In the genomic region with DNA sequence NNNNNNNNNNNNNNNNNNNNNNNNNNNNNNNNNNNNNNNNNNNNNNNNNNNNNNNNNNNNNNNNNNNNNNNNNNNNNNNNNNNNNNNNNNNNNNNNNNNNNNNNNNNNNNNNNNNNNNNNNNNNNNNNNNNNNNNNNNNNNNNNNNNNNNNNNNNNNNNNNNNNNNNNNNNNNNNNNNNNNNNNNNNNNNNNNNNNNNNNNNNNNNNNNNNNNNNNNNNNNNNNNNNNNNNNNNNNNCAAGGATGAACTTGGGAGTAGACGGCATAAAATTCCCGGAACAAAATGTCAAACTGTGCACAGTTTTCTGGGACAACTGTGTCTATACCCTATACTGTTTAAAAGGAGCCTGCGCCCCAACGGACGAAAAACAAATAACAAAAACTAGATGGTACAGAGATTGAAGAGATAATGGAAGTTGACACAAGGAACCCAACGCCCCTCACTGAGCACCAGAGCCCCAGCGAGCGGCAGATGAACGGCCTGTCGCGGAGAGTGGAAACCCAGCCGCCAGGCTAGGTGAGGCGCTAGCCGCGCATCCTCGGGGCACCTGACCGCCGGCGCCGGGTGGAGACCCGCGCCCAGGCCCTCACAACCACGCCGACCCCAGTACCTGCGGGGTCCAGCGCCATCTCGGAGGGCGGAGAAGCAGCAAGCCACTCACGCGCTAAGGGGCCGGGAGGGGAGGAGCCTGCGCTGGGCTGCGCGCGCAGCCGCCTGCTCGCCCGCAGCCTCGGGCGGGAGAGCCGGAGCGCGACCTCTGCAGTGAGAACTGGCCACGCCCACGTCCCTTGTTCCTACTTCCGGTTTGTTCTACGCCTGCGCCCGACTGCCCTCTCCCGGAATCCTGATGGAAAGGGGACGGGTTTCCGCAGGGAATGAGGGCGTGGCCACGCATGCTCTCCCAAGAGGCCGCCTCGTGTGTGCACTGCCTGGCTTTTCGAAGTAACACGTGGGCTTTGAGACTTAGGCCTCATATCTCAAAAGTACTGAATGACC, we compare ENCODE assay signal across 8 mouse cellular contexts. TPM values are rescaled to one million over a fixed set of nuclear protein-coding genes. Genes with fewer than 3 reads are reported as not detected.
A peak's percentile ranks its signal among the peaks of the same experiment; 100 is the strongest.
DNase-seq lines count a peak whose midpoint lies in the region; ATAC-seq and TF ChIP-seq lines count a peak whose summit lies in the region.

A gene (minus strand): TSS at position 771 of the 996 bp plus-strand sequence.

- WGBS in forebrain, embryonic 10.5 days: 3% methylated on average over 58 of the region's 58 CpGs
- under 1% methylated on average over 57 of the region's 58 CpGs for WGBS in heart, embryonic 15.5 days
- 1% methylated on average over 57 of the region's 58 CpGs for WGBS in liver, embryonic 14.5 days (ENCODE audit: insufficient replicate concordance)
- WGBS in neural tube, embryonic 11.5 days: 2% methylated on average over 56 of the region's 58 CpGs
- under 1% methylated on average over 46 of the region's 58 CpGs for WGBS in stomach, postnatal 0 days

- peaks cover 4% of the 10 kb centered on the region; the same call in 1 of the 2 replicates for H3K9me3 ChIP-seq in forebrain, embryonic 10.5 days
- no peaks in the 10 kb centered on the region for H3K9me3 ChIP-seq in heart, embryonic 15.5 days (replicated peaks)
- no peaks in the 10 kb centered on the region for H3K9me3 ChIP-seq in liver, embryonic 14.5 days (ENCODE audit: control insufficient read depth, low read length)
- no peaks in the 10 kb centered on the region for H3K9me3 ChIP-seq in neural tube, embryonic 11.5 days (ENCODE audit: control insufficient read depth, low read length)
- H3K9me3 ChIP-seq in stomach, postnatal 0 days (ENCODE audit: control insufficient read depth, low read length): no peaks in the 10 kb centered on the region

- H3K9ac ChIP-seq in heart, embryonic 15.5 days: peak within 1 kb of the TSS; percentile 78
- peak within 1 kb of the TSS; percentile 75 for H3K9ac ChIP-seq in liver, embryonic 14.5 days (replicated peaks)
- H3K9ac ChIP-seq in neural tube, embryonic 11.5 days (ENCODE audit: low read length): peak within 1 kb of the TSS; percentile 88
- peak within 1 kb of the TSS; percentile 67 for H3K9ac ChIP-seq in stomach, postnatal 0 days (ENCODE audit: low read length)

- H3K4me3 ChIP-seq in forebrain, embryonic 10.5 days: peak within 1 kb of the TSS; percentile 81
- H3K4me3 ChIP-seq in heart, embryonic 15.5 days: peak within 1 kb of the TSS; percentile 90
- peak within 1 kb of the TSS; percentile 84 to 86 for H3K4me3 ChIP-seq in liver, embryonic 14.5 days (ENCODE audit: insufficient read depth in 1 of 2, low read depth in 2 of 2, low read length in 2 of 2)
- H3K4me3 ChIP-seq in neural tube, embryonic 11.5 days (ENCODE audit: low read depth, low read length): peak within 1 kb of the TSS; percentile 79
- peak within 1 kb of the TSS; percentile 67 for H3K4me3 ChIP-seq in stomach, postnatal 0 days (ENCODE audit: low read depth, low read length)

- peak; percentile 98 for ATAC-seq in heart, embryonic 15.5 days (replicated peaks; ENCODE audit: insufficient number of reproducible peaks, insufficient read depth, low FRiP score, low read depth)
- peak; percentile 97 for ATAC-seq in liver, embryonic 14.5 days (ENCODE audit: insufficient read depth)
- ATAC-seq in neural tube, embryonic 11.5 days (ENCODE audit: insufficient read depth, low FRiP score, low TSS enrichment): peak; percentile 96
- peak; percentile 99 for ATAC-seq in stomach, postnatal 0 days (ENCODE audit: low FRiP score, low TSS enrichment)

- peak; percentile 36 for TF ChIP-seq CTCF in liver, embryonic 14.5 days (IDR thresholded peaks at IDR 0.05; ENCODE audit: low read depth)
- peak; percentile 53 for TF ChIP-seq CTCF in stomach, postnatal 0 days (IDR thresholded peaks at IDR 0.05; ENCODE audit: low read depth)

- TF ChIP-seq EP300 in liver, embryonic 14.5 days (IDR thresholded peaks at IDR 0.05; ENCODE audit: low read depth): no peak
- TF ChIP-seq EP300 in stomach, postnatal 0 days (optimal IDR thresholded peaks at IDR 0.05): no peak

- H3K27ac ChIP-seq in forebrain, embryonic 10.5 days: peak within 1 kb of the TSS; percentile 95
- peak within 1 kb of the TSS; percentile 76 for H3K27ac ChIP-seq in heart, embryonic 15.5 days
- peak within 1 kb of the TSS; percentile 55 for H3K27ac ChIP-seq in liver, embryonic 14.5 days
- H3K27ac ChIP-seq in neural tube, embryonic 11.5 days (ENCODE audit: low read depth, low read length): no peak within 1 kb of the TSS
- peak within 1 kb of the TSS; percentile 71; the same call in 1 of the 2 replicates for H3K27ac ChIP-seq in stomach, postnatal 0 days (replicated peaks)

- H3K4me1 ChIP-seq in forebrain, embryonic 10.5 days: peaks cover 22% of the 10 kb centered on the region
- H3K4me1 ChIP-seq in heart, embryonic 15.5 days (replicated peaks): peaks cover 14% of the 10 kb centered on the region
- peaks cover 0 to 15% of the 10 kb centered on the region in 2 experiments; a peak in 3 of 4 replicates for H3K4me1 ChIP-seq in liver, embryonic 14.5 days (replicated peaks; ENCODE audit: control insufficient read depth in 2 of 2, insufficient read depth in 2 of 2, low read length in 1 of 2)
- no peaks in the 10 kb centered on the region for H3K4me1 ChIP-seq in neural tube, embryonic 11.5 days (ENCODE audit: control insufficient read depth, insufficient read depth, low read length)
- H3K4me1 ChIP-seq in stomach, postnatal 0 days (replicated peaks; ENCODE audit: control insufficient read depth, insufficient read depth): no peaks in the 10 kb centered on the region

- peak within 1 kb of the TSS; percentile 67 for H3K4me2 ChIP-seq in heart, embryonic 15.5 days
- peak within 1 kb of the TSS; percentile 82 for H3K4me2 ChIP-seq in liver, embryonic 14.5 days (ENCODE audit: low read depth)
- H3K4me2 ChIP-seq in neural tube, embryonic 11.5 days (ENCODE audit: low read depth): peak within 1 kb of the TSS; percentile 43
- H3K4me2 ChIP-seq in stomach, postnatal 0 days (replicated peaks; ENCODE audit: low read depth): peak within 1 kb of the TSS; percentile 64

- peaks cover 2% of the 10 kb centered on the region; the same call in 1 of the 2 replicates for H3K36me3 ChIP-seq in forebrain, embryonic 10.5 days (replicated peaks)
- H3K36me3 ChIP-seq in heart, embryonic 15.5 days: no peaks in the 10 kb centered on the region
- H3K36me3 ChIP-seq in liver, embryonic 14.5 days (replicated peaks; ENCODE audit: control insufficient read depth, insufficient read depth, low read depth): no peaks in the 10 kb centered on the region
- no peaks in the 10 kb centered on the region for H3K36me3 ChIP-seq in neural tube, embryonic 11.5 days (ENCODE audit: control insufficient read depth, insufficient read depth, low read length)
- H3K36me3 ChIP-seq in stomach, postnatal 0 days (ENCODE audit: control insufficient read depth, insufficient read depth, low read length): no peaks in the 10 kb centered on the region

- peak; percentile 64 to 74 for DNase-seq in CD8-positive naive resting alpha-beta T cell, adult 2 months (ENCODE audit: low read depth in 2 of 2, low spot score in 2 of 2)
- peak; percentile 75 for DNase-seq in c-Kit-positive CD71-negative TER-119-negative erythroid progenitor cells, embryonic 14.5 days (ENCODE audit: low read depth)
- DNase-seq in forebrain, embryonic 10.5 days (ENCODE audit: extremely low spot score, low spot score): peak; percentile 98
- DNase-seq in kidney, postnatal 25 days: peak; percentile 99
- DNase-seq in liver, embryonic 14.5 days (ENCODE audit: low read depth in 3 of 3, low spot score in 3 of 3): peak; percentile 85 to 89 (median 87)
- DNase-seq in neural tube, embryonic 11.5 days (ENCODE audit: low spot score): peak; percentile 99
- DNase-seq in stomach, postnatal 0 days (ENCODE audit: low spot score): peak; percentile 99

- H3K27me3 ChIP-seq in forebrain, embryonic 10.5 days (ENCODE audit: poor library complexity, severe bottlenecking): peaks cover 9% of the 10 kb centered on the region
- no peaks in the 10 kb centered on the region for H3K27me3 ChIP-seq in heart, embryonic 15.5 days
- no peaks in the 10 kb centered on the region for H3K27me3 ChIP-seq in liver, embryonic 14.5 days (ENCODE audit: control insufficient read depth, insufficient read depth, low read length)
- no peaks in the 10 kb centered on the region for H3K27me3 ChIP-seq in neural tube, embryonic 11.5 days (ENCODE audit: control insufficient read depth, insufficient read depth, low read length)
- H3K27me3 ChIP-seq in stomach, postnatal 0 days (ENCODE audit: control insufficient read depth, insufficient read depth, low read length): no peaks in the 10 kb centered on the region

RNA-seq across cellular contexts. Expression of the gene that starts here (rescaled TPM):
- polyA plus RNA-seq in forebrain, embryonic 10.5 days (2016; fragmentation: Nextera tagmentation; extraction: Ambion mirVana): 30.9 and 32.1 TPM in 2 replicates
- polyA plus RNA-seq in heart, embryonic 15.5 days (2015; fragmentation: Nextera tagmentation; extraction: Ambion mirVana): 30.5 and 47.0 TPM in 2 replicates
- polyA plus RNA-seq in liver, embryonic 14.5 days (2012; rRNA removed): 1.9 and 4.2 TPM in 2 replicates
- 23.2 and 28.8 TPM in 2 replicates for polyA plus RNA-seq in liver, embryonic 14.5 days (2014; fragmentation: Nextera tagmentation; extraction: Ambion mirVana)
- 38.7 and 40.5 TPM in 2 replicates for polyA plus RNA-seq in neural tube, embryonic 11.5 days (2014; fragmentation: Nextera tagmentation; extraction: Ambion mirVana)
- 73.7 and 74.2 TPM in 2 replicates for polyA plus RNA-seq in stomach, postnatal 0 days (2015; fragmentation: Nextera tagmentation; extraction: Ambion mirVana)
